Comparison of ENCODE assay signal across 8 mouse cellular contexts in genomic region chr12:82312091-82312820, GRCm38 (mm10).
A peak's percentile ranks its signal among the peaks of the same experiment; 100 is the strongest.
DNase-seq lines count a peak whose midpoint lies in the region; ATAC-seq and TF ChIP-seq lines count a peak whose summit lies in the region.

No protein-coding gene starts in this region.

- H3K9me3 ChIP-seq in heart, embryonic 12.5 days (replicated peaks), result no peaks in the 10 kb centered on the region
- H3K9me3 ChIP-seq in heart, postnatal 0 days (replicated peaks; ENCODE audit: control insufficient read depth, low read length), result no peaks in the 10 kb centered on the region
- H3K9me3 ChIP-seq in midbrain, embryonic 16.5 days (replicated peaks; ENCODE audit: control insufficient read depth, low read length, poor library complexity, severe bottlenecking), result no peaks in the 10 kb centered on the region
- no peaks in the 10 kb centered on the region for H3K9me3 ChIP-seq in liver, embryonic 12.5 days (replicated peaks)

- no peak overlapping the region for H3K4me3 ChIP-seq in heart, embryonic 12.5 days
- H3K4me3 ChIP-seq in heart, postnatal 0 days (ENCODE audit: low read depth, low read length), result no peak overlapping the region
- H3K4me3 ChIP-seq in midbrain, embryonic 16.5 days (ENCODE audit: low read depth, low read length), result no peak overlapping the region
- no peak overlapping the region for H3K4me3 ChIP-seq in liver, embryonic 12.5 days

- no peak for ATAC-seq in heart, embryonic 12.5 days (ENCODE audit: insufficient number of reproducible peaks, low FRiP score)
- 0 out of 2 replicates have a peak, but pooled peaks have one; percentile 33 for ATAC-seq in heart, postnatal 0 days (ENCODE audit: insufficient read depth, low read depth)
- peak; percentile 76; the same call in 1 of the 2 replicates for ATAC-seq in midbrain, embryonic 16.5 days
- no peak for ATAC-seq in liver, embryonic 12.5 days

- no peak overlapping the region for H3K9ac ChIP-seq in heart, embryonic 12.5 days
- no peak overlapping the region for H3K9ac ChIP-seq in heart, postnatal 0 days (replicated peaks; ENCODE audit: low read depth, low read length)
- no peak overlapping the region for H3K9ac ChIP-seq in midbrain, embryonic 16.5 days (ENCODE audit: low read depth, low read length)
- no peak overlapping the region for H3K9ac ChIP-seq in liver, embryonic 12.5 days

- no peak for TF ChIP-seq EP300 in heart, postnatal 0 days (IDR thresholded peaks at IDR 0.05; ENCODE audit: low read depth)

- no peak overlapping the region for H3K4me2 ChIP-seq in heart, embryonic 12.5 days
- no peak overlapping the region for H3K4me2 ChIP-seq in heart, postnatal 0 days (ENCODE audit: low read depth, low read length)
- no peak overlapping the region for H3K4me2 ChIP-seq in midbrain, embryonic 16.5 days (ENCODE audit: low read length)
- no peak overlapping the region for H3K4me2 ChIP-seq in liver, embryonic 12.5 days

- H3K36me3 ChIP-seq in heart, embryonic 12.5 days, result 0 out of 2 replicates have a peak, but pooled peaks cover 2% of the 10 kb centered on the region
- no peaks in the 10 kb centered on the region for H3K36me3 ChIP-seq in heart, postnatal 0 days (replicated peaks; ENCODE audit: control insufficient read depth, insufficient read depth, low read length)
- no peaks in the 10 kb centered on the region for H3K36me3 ChIP-seq in midbrain, embryonic 16.5 days (ENCODE audit: control insufficient read depth, insufficient read depth, low read length)
- H3K36me3 ChIP-seq in liver, embryonic 12.5 days, result no peaks in the 10 kb centered on the region

- 62% methylated on average over 17 of the region's 17 CpGs for WGBS in heart, embryonic 12.5 days
- WGBS in heart, postnatal 0 days, result 60% methylated on average over 17 of the region's 17 CpGs
- WGBS in midbrain, embryonic 16.5 days, result 34% methylated on average over 17 of the region's 17 CpGs
- WGBS in liver, embryonic 12.5 days (ENCODE audit: insufficient replicate concordance), result 69% methylated on average over 17 of the region's 17 CpGs

- no peaks in the 10 kb centered on the region for H3K27me3 ChIP-seq in heart, embryonic 12.5 days (replicated peaks)
- no peaks in the 10 kb centered on the region for H3K27me3 ChIP-seq in heart, postnatal 0 days (ENCODE audit: control insufficient read depth, insufficient read depth, low read length)
- no peaks in the 10 kb centered on the region for H3K27me3 ChIP-seq in midbrain, embryonic 16.5 days (ENCODE audit: control insufficient read depth, insufficient read depth, low read depth, low read length)
- no peaks in the 10 kb centered on the region for H3K27me3 ChIP-seq in liver, embryonic 12.5 days (replicated peaks)

- TF ChIP-seq CTCF in heart, postnatal 0 days (IDR thresholded peaks at IDR 0.05; ENCODE audit: low read depth), result no peak

- H3K4me1 ChIP-seq in heart, embryonic 12.5 days (replicated peaks), result peaks cover 37% of the 10 kb centered on the region
- peaks cover 11% of the 10 kb centered on the region for H3K4me1 ChIP-seq in heart, postnatal 0 days (ENCODE audit: control insufficient read depth, insufficient read depth)
- H3K4me1 ChIP-seq in midbrain, embryonic 16.5 days (ENCODE audit: control insufficient read depth, insufficient read depth, low read length), result peaks cover 12% of the 10 kb centered on the region; the same call in 1 of the 2 replicates
- H3K4me1 ChIP-seq in liver, embryonic 12.5 days, result peaks cover 5% of the 10 kb centered on the region; the same call in 1 of the 2 replicates

- no peak overlapping the region for H3K27ac ChIP-seq in heart, embryonic 12.5 days (ENCODE audit: poor library complexity, severe bottlenecking)
- H3K27ac ChIP-seq in heart, postnatal 0 days (ENCODE audit: low read depth), result no peak overlapping the region
- H3K27ac ChIP-seq in midbrain, embryonic 16.5 days (ENCODE audit: low read length), result peak overlapping the region; percentile 60
- no peak overlapping the region for H3K27ac ChIP-seq in liver, embryonic 12.5 days

- DNase-seq in heart, adult 11 months, result peak; percentile 98
- peak; percentile 88 for DNase-seq in 416B (ENCODE audit: low read depth)
- DNase-seq in cerebellum, postnatal 10 days, result peak; percentile 66 to 79
- no peak for DNase-seq in heart, postnatal 0 days (ENCODE audit: low spot score)
- no peak for DNase-seq in spleen, adult 12 weeks (ENCODE audit: low spot score)

Comparison
In these comparisons a context has a peak if more than half of its experiments do, and no peak if none do; other contexts are left out.
1. DNase-seq: peak in heart, adult 11 months (single experiment), 416B (single experiment) and cerebellum, postnatal 10 days (2 of 2); none in heart, postnatal 0 days (single experiment) and spleen, adult 12 weeks (single experiment).
2. ATAC-seq: peak in heart, postnatal 0 days (single experiment) and midbrain, embryonic 16.5 days (single experiment); none in heart, embryonic 12.5 days (single experiment) and liver, embryonic 12.5 days (single experiment).